Mouse (Mus musculus) common myeloid progenitor, adult 5-6 weeks (primary cell): ENCODE measurements at regions not wholly inside any gene's neighbourhood (a gene's known extent, or its start where the extent isn't known, plus 50 kb on each side); places are given as distances from the start of the nearest gene placed in this dataset.

ENCODE experiments used
- ATAC-seq: replicated peaks from 2 replicates; pipeline ENCODE4 v1.8.0; 2016; ENCODE audit warnings: low read depth, mild to moderate bottlenecking, moderate TSS enrichment, inconsistent platforms; ENCODE audit not compliant: poor library complexity, severe bottlenecking

GRCm38 (mm10) chr3:38699206-38699605, 187.5 kb upstream of the Fat4 start:
- ATAC-seq = no peak

- peak; percentile 42; the same call in 1 of the 2 replicates for ATAC-seq
Measured at GRCm38 (mm10) chr3:38697871-38698270, 188.9 kb upstream of the Fat4 start.

GRCm38 (mm10) chr3:38697349-38697748, 189.4 kb upstream of the Fat4 start:
- ATAC-seq = no peak

DNA sequence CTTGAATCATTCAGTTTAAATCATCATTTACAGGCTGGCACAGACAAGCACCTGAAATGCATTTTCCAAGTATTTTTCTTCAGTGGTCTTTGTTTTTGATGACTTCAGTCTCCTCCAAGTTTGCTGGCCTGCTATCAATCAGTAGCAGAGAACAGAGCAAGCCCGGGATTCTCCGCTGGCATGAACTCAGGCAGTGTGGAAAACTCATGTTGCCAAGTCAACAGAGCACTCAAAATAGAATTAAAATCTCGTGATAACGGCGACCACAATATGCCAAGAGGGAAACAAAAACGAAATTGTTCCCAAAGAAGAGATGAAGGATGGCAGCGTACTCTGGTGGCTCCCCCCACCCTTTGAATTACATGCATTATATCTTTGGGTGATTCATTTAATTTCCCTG, 190.9 kb upstream of the Fat4 start:
- no peak for ATAC-seq

DNA sequence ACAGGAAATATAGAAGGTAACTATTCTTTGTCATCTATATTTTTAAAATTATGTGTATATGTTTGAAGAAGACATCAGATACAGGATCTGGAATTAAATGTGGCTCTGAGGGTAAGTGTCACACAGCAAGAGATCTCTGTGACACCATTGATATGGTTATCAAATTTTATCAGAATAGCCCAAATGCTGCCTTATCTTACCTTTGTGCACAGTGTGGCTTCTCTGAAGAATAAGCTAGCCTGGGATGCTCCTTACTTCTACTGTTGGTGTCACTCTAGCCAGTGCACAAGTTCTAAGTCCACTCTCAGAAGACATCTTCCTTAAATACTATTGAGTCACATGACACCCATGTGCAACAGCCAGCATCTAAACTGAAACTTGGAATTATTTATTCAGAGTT, 194.0 kb upstream of the Fat4 start:
- no peak for ATAC-seq

GRCm38 (mm10) chr3:38684247-38684991, 199.8 kb upstream of the Ankrd50 start:
- ATAC-seq = no peak

- ATAC-seq = no peak
Measured at GRCm38 (mm10) chr3:38663670-38664494, 179.2 kb upstream of the Ankrd50 start.

DNA sequence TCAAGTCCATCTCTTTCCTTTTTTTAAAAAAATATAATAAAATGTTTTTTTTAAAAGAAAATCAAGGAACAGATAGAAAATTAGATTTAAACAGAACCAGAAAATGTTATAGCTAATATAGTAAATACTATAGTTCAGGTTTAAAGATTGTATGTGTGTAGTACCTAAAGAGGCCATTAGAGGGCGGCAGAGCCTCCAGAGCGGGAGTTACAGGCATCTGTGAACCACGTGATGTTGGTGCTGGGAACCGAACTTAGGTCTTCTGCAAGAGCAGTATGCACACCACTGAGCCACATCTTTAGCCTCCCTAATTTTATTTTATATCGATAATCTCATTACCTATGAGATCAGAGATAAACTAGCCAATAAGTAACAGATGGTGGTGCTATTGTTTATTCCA, 178.4 kb upstream of the Ankrd50 start:
- no peak for ATAC-seq

DNA sequence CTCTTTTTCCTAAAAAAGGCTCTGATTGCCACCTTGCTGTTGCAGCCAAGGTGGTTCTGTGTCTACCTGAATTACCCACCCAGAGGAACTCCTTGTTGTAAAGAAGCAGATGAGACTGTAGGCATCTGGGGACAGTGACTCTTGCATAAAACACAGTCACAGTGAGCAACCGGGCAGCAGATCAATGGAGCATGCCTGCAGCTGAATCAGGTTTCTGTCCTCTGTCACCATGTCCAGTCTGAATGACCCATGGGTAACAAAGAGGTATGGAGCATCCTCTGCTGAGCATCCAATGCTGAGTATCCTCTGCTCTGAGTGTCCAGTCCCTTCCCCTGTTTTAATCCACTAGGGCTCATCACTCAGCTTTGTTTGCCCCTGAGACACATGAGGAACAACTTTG, 172.1 kb upstream of the Ankrd50 start:
- no peak for ATAC-seq

DNA sequence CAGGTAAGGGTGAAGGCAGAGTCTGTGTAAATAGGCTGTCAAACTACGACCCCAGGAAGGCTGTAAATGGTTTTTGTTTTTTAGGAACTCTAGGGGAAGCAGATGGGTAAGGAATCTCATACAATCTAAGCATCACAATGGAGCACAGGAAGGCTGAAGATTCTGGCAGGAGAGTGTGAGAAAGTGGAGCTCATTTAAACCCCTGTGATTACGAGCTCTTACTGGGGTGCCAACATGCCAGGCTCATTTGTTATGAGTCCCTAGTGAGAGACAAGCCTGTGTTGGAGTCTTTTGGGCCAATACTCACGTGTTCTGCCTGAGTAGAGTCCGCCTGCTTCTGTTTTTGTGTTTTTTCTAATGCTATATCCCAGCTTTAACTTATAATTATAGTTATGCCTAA, 169.3 kb upstream of the Ankrd50 start:
- ATAC-seq = no peak

DNA sequence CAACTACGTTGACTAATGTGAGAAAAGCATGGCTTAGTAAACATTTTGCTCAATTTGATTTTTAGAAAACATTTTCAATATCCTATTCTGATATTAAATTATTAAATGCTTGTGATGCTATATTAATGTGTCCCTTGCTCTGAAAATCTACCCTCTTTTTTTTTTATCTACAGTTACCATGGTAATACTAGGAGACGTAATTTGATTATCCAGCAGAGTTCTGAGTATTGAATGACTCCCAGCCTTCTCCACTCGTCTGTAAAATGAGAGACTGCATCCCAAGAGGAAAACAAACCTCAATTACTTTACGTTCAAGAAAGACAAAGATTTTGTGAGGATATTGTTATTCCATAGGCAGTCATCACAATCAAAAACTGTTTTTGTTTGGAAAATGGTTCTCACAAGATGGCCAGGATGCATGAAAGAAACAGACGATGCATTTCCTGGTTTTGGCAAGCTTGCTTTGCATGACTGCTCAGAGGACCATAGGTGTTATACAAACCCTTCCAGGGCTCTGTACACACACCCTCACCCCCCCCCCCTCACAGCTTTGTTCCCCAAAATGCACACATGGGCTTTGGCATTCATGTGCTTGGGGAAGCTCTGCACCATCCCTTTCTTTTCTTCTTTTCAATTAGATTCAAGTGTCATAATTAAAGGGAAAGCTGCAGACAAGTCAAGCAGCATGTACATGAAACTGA, 168.5 kb upstream of the Ankrd50 start:
- no peak for ATAC-seq

DNA sequence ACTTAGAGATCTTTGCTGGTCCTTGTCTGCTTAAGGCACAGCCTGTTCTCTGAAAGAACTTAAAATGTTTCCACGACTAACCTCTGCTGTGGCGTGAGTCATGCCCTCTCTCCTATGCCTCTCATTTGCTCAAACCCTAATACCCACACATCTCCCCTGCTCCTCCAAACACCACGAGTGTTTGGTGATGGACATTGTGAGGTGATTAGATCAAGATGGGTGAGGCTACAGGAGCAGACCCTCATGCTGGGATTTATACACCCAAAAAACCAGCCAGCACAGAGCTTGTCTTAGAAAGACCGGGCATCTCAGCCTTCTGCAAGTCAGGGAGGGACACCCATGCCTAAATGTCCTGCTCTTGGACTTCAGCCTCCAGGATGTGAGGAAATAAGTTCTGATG, 165.5 kb upstream of the Ankrd50 start:
- ATAC-seq = no peak

DNA sequence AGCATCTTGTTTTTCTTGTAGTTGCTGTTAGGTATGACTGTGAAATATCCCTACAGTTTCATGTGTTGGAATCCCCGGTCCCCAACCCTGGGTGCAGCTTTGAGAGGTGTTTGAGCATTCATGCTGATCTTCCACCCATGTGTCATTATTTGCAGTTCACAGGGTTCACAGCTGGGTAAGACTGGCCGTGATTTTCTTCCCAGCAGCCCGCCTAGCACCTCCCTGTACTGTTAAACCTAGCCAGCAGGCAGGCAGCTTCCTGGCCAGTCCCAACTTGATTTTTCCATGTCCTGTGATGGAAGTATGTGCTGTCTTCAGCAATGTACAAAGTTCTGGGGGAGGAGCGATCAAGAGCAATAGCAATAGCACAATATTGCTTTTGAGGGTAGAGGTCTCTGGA, 164.0 kb upstream of the Ankrd50 start:
- ATAC-seq = no peak

- no peak for ATAC-seq
Measured at GRCm38 (mm10) chr3:38647737-38648330, 163.2 kb upstream of the Ankrd50 start.

- ATAC-seq = no peak
Measured at GRCm38 (mm10) chr3:38641733-38642132, 157.1 kb upstream of the Ankrd50 start.

DNA sequence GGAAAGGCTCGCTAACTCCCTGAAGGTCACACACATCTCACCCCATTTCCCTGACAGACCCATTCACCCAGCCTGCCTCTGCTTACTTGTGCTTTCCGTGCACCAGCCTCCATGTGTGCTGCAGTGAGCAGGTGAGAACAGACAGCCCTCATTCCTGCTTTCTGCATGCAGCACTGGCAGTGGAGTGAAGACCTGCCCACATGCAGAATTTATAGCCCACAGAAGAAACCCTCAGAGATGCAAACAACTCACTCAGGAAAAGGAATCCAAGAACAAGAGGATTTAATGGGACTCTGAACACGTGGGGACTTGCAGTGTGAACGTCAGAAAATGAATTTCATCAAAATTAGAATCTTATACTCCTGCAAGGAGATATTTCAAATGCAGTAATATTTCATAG, 152.2 kb upstream of the Ankrd50 start:
- no peak for ATAC-seq

- ATAC-seq = no peak
Measured at GRCm38 (mm10) chr3:38633347-38633746, 148.7 kb upstream of the Ankrd50 start.

GRCm38 (mm10) chr3:38625575-38626184, 141.0 kb upstream of the Ankrd50 start:
- ATAC-seq = no peak

DNA sequence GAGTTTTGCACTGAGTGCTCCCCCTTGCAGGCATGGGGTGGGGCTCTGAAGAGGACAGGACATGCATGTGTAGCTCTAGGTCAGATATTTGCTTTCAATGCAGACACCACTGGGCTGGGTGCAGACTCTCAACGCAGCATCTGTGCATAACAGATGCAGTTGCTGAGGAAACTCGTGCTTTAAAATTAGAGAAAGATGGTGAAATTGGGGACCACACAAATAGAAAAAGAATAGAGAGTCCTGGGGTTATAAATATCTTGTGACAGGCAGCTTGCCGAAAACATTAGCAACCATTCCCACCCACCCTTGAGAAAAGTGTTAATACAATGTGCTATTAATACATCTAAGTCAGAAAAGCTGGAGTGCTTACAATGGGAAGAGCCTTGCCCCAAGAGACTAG, 133.3 kb upstream of the Ankrd50 start:
- ATAC-seq = no peak

GRCm38 (mm10) chr3:38617217-38617616, 132.6 kb upstream of the Ankrd50 start:
- no peak for ATAC-seq
